Comparison of ENCODE assay signal across 24 mouse cellular contexts in genomic region chr4:154442645-154443304, GRCm38 (mm10).
DNase-seq lines count a peak whose midpoint lies in the region; ATAC-seq and TF ChIP-seq lines count a peak whose summit lies in the region.
"Had no signal": no experiment of that assay in that cellular context is flagged by ENCODE, and none has a peak within 500 bp of the region (broad histone marks: within the 10 kb centered on the region; RNA-seq: fewer than 3 reads in every experiment).

No protein-coding gene starts in this region.

- no peak overlapping the region for H3K4me2 ChIP-seq in midbrain, postnatal 0 days (ENCODE audit: low read depth, low read length, poor library complexity, severe bottlenecking)
- H3K4me2 ChIP-seq in midbrain, embryonic 14.5 days (ENCODE audit: low read length) = no peak overlapping the region
- H3K4me2 ChIP-seq in heart, embryonic 11.5 days = peak overlapping the region; percentile 32; the same call in 1 of the 2 replicates
- no peak overlapping the region for H3K4me2 ChIP-seq in heart, postnatal 0 days (ENCODE audit: low read depth, low read length)
- H3K4me2 ChIP-seq: embryonic facial prominence, embryonic 13.5 days; forebrain, embryonic 13.5 days; hindbrain, embryonic 15.5 days; kidney, embryonic 15.5 days; limb, embryonic 12.5 days; liver, embryonic 11.5 days; lung, embryonic 15.5 days; midbrain, embryonic 15.5 days had no signal

- H3K79me2 ChIP-seq in heart, adult 2 months (replicated peaks; ENCODE audit: control insufficient read depth, insufficient read depth, low read length) = no peaks in the 10 kb centered on the region

- no peaks in the 10 kb centered on the region for H3K9me3 ChIP-seq in midbrain, postnatal 0 days (ENCODE audit: low read length)
- no peaks in the 10 kb centered on the region for H3K9me3 ChIP-seq in midbrain, embryonic 14.5 days (ENCODE audit: control insufficient read depth, low read length)
- no peaks in the 10 kb centered on the region for H3K9me3 ChIP-seq in heart, embryonic 11.5 days (replicated peaks; ENCODE audit: control insufficient read depth, low read length)
- H3K9me3 ChIP-seq in heart, postnatal 0 days (replicated peaks; ENCODE audit: control insufficient read depth, low read length) = no peaks in the 10 kb centered on the region
- H3K9me3 ChIP-seq: embryonic facial prominence, embryonic 13.5 days; forebrain, embryonic 13.5 days; hindbrain, embryonic 15.5 days; kidney, embryonic 15.5 days; limb, embryonic 12.5 days; lung, embryonic 15.5 days; midbrain, embryonic 15.5 days had no signal

- no peak for ATAC-seq in midbrain, postnatal 0 days (ENCODE audit: low FRiP score)
- no peak for ATAC-seq in midbrain, embryonic 14.5 days (ENCODE audit: low FRiP score, low TSS enrichment)
- peak; percentile 37; the same call in 1 of the 2 replicates for ATAC-seq in heart, embryonic 11.5 days (replicated peaks; ENCODE audit: insufficient number of reproducible peaks, low FRiP score, low TSS enrichment)
- ATAC-seq in heart, postnatal 0 days (ENCODE audit: insufficient read depth, low read depth) = peak; percentile 84
- ATAC-seq: forebrain, embryonic 13.5 days; intestine, embryonic 16.5 days; midbrain, embryonic 15.5 days had no signal

- no peaks in the 10 kb centered on the region for H3K27me3 ChIP-seq in heart, adult 2 months (ENCODE audit: control insufficient read depth, insufficient read depth, low read length)
- H3K27me3 ChIP-seq in midbrain, postnatal 0 days (ENCODE audit: insufficient read depth, low read length) = 0 out of 2 replicates have a peak, but pooled peaks cover 4% of the 10 kb centered on the region
- H3K27me3 ChIP-seq in midbrain, embryonic 14.5 days (ENCODE audit: control insufficient read depth, insufficient read depth, low read length) = no peaks in the 10 kb centered on the region; the same call in 1 of the 2 replicates
- peaks cover 24% of the 10 kb centered on the region for H3K27me3 ChIP-seq in heart, embryonic 11.5 days (ENCODE audit: control insufficient read depth, insufficient read depth, low read length)
- H3K27me3 ChIP-seq in heart, postnatal 0 days (ENCODE audit: control insufficient read depth, insufficient read depth, low read length) = 0 out of 2 replicates have a peak, but pooled peaks cover 3% of the 10 kb centered on the region

- TF ChIP-seq CTCF in heart, adult 2 months (IDR thresholded peaks at IDR 0.05) = no peak
- TF ChIP-seq CTCF in midbrain, postnatal 0 days (IDR thresholded peaks at IDR 0.05) = no peak
- TF ChIP-seq CTCF in heart, postnatal 0 days (IDR thresholded peaks at IDR 0.05; ENCODE audit: low read depth) = no peak

- intact Hi-C loops in heart, adult 2 months (cut with DNase I) = loop anchor here (10.0 kb wide), 1 partner anchor 232 kb away; no protein-coding TSS in a partner anchor
- intact Hi-C loops in heart, postnatal 36 days (cut with DNase I) = loop anchor here (5.0 kb wide), 1 partner anchor 115 kb away; no protein-coding TSS in a partner anchor

- no peaks in the 10 kb centered on the region for H3K36me3 ChIP-seq in heart, adult 2 months (ENCODE audit: control insufficient read depth, insufficient read depth, low read length)
- H3K36me3 ChIP-seq in midbrain, postnatal 0 days (ENCODE audit: insufficient read depth, low read length) = no peaks in the 10 kb centered on the region
- no peaks in the 10 kb centered on the region for H3K36me3 ChIP-seq in midbrain, embryonic 14.5 days (ENCODE audit: control insufficient read depth, insufficient read depth, low read length)
- no peaks in the 10 kb centered on the region for H3K36me3 ChIP-seq in heart, embryonic 11.5 days (ENCODE audit: control insufficient read depth, insufficient read depth, low read length)
- H3K36me3 ChIP-seq in heart, postnatal 0 days (replicated peaks; ENCODE audit: control insufficient read depth, insufficient read depth, low read length) = no peaks in the 10 kb centered on the region
- H3K36me3 ChIP-seq: embryonic facial prominence, embryonic 13.5 days; hindbrain, embryonic 15.5 days; kidney, embryonic 15.5 days; lung, embryonic 15.5 days; midbrain, embryonic 15.5 days had no signal

- 0 out of 2 replicates have a peak, but pooled peaks have one; percentile 8 for TF ChIP-seq EP300 in heart, adult 2 months (IDR thresholded peaks at IDR 0.05; ENCODE audit: insufficient read depth, low read depth, low read length)
- no peak; the same call in 1 of the 2 replicates for TF ChIP-seq EP300 in heart, postnatal 0 days (IDR thresholded peaks at IDR 0.05; ENCODE audit: low read depth)

- peak in 1 of 2 experiments; percentile 36 for DNase-seq in heart, adult 2 months
- DNase-seq in heart, postnatal 36 days = no peak
- DNase-seq in midbrain, postnatal 0 days (ENCODE audit: low spot score) = no peak
- DNase-seq in midbrain, embryonic 14.5 days = no peak
- DNase-seq in heart, postnatal 0 days (ENCODE audit: low spot score) = peak; percentile 69
- DNase-seq in cerebellum, postnatal 4 days (ENCODE audit: low spot score in 2 of 2) = no peak
- DNase-seq in embryo, embryonic 10 days (ENCODE audit: low spot score) = no peak
- DNase-seq: cerebellum, adult 11 months; cerebellum, postnatal 10 days; gastrocnemius, postnatal 10 days; kidney, postnatal 36 days; lung, postnatal 4 days; right cerebral cortex, postnatal 14 days had no signal

- no peak for TF ChIP-seq POLR2A in heart, adult 2 months (IDR thresholded peaks at IDR 0.05; ENCODE audit: insufficient read depth, low read depth, low read length)

- no peak overlapping the region for H3K4me3 ChIP-seq in heart, adult 2 months
- no peak overlapping the region for H3K4me3 ChIP-seq in midbrain, postnatal 0 days (ENCODE audit: low read depth, low read length)
- H3K4me3 ChIP-seq in midbrain, embryonic 14.5 days (replicated peaks; ENCODE audit: low read depth, low read length) = no peak overlapping the region
- H3K4me3 ChIP-seq in heart, embryonic 11.5 days (ENCODE audit: low read depth, low read length) = no peak overlapping the region
- H3K4me3 ChIP-seq in heart, postnatal 0 days (ENCODE audit: low read depth, low read length) = no peak overlapping the region
- H3K4me3 ChIP-seq: embryonic facial prominence, embryonic 13.5 days; erythroblast, embryonic 14.5 days; forebrain, embryonic 13.5 days; hindbrain, embryonic 15.5 days; kidney, embryonic 15.5 days; limb, embryonic 12.5 days; lung, embryonic 15.5 days; midbrain, embryonic 15.5 days had no signal

- H3K9ac ChIP-seq in heart, adult 2 months (ENCODE audit: low read depth, low read length) = no peak overlapping the region
- 0 out of 2 replicates have a peak overlapping the region, but pooled peaks have one; percentile 19 for H3K9ac ChIP-seq in midbrain, postnatal 0 days (replicated peaks; ENCODE audit: low read length, poor library complexity, severe bottlenecking)
- H3K9ac ChIP-seq in midbrain, embryonic 14.5 days (replicated peaks; ENCODE audit: low read length) = no peak overlapping the region
- no peak overlapping the region for H3K9ac ChIP-seq in heart, embryonic 11.5 days (ENCODE audit: low read depth, low read length)
- H3K9ac ChIP-seq in heart, postnatal 0 days (replicated peaks; ENCODE audit: low read depth, low read length) = no peak overlapping the region
- H3K9ac ChIP-seq: embryonic facial prominence, embryonic 13.5 days; forebrain, embryonic 13.5 days; hindbrain, embryonic 15.5 days; kidney, embryonic 15.5 days; limb, embryonic 12.5 days; lung, embryonic 15.5 days; midbrain, embryonic 15.5 days had no signal

- H3K4me1 ChIP-seq in heart, adult 2 months (ENCODE audit: control insufficient read depth, insufficient read depth, low read length) = peaks cover 2% of the 10 kb centered on the region; the same call in 1 of the 2 replicates
- no peaks in the 10 kb centered on the region for H3K4me1 ChIP-seq in midbrain, postnatal 0 days (ENCODE audit: insufficient read depth, low read length)
- H3K4me1 ChIP-seq in midbrain, embryonic 14.5 days (ENCODE audit: control insufficient read depth, insufficient read depth, low read length) = no peaks in the 10 kb centered on the region; the same call in 1 of the 2 replicates
- H3K4me1 ChIP-seq in heart, embryonic 11.5 days (ENCODE audit: control insufficient read depth, insufficient read depth, low read length) = peaks cover 29% of the 10 kb centered on the region
- H3K4me1 ChIP-seq in heart, postnatal 0 days (ENCODE audit: control insufficient read depth, insufficient read depth) = peaks cover 30% of the 10 kb centered on the region; the same call in 1 of the 2 replicates
- H3K4me1 ChIP-seq: hindbrain, embryonic 15.5 days; midbrain, embryonic 15.5 days had no signal

- peak overlapping the region; percentile 33; the same call in 1 of the 2 replicates for H3K27ac ChIP-seq in heart, adult 2 months
- H3K27ac ChIP-seq in midbrain, postnatal 0 days (ENCODE audit: low read depth, low read length) = no peak overlapping the region
- no peak overlapping the region for H3K27ac ChIP-seq in midbrain, embryonic 14.5 days (replicated peaks; ENCODE audit: low read depth, low read length)
- H3K27ac ChIP-seq in heart, embryonic 11.5 days (ENCODE audit: low read depth, low read length) = peak overlapping the region; percentile 86
- peak overlapping the region; percentile 77 for H3K27ac ChIP-seq in heart, postnatal 0 days (ENCODE audit: low read depth)
- H3K27ac ChIP-seq: embryonic facial prominence, embryonic 13.5 days; forebrain, embryonic 13.5 days; hindbrain, embryonic 15.5 days; kidney, embryonic 15.5 days; limb, embryonic 12.5 days; lung, embryonic 15.5 days; midbrain, embryonic 15.5 days had no signal

- 29% methylated on average over 9 of the region's 9 CpGs for WGBS in heart, adult 2 months
- 45% methylated on average over 9 of the region's 9 CpGs for WGBS in midbrain, postnatal 0 days
- WGBS in midbrain, embryonic 14.5 days = 44% methylated on average over 9 of the region's 9 CpGs
- WGBS in heart, embryonic 11.5 days (ENCODE audit: insufficient replicate concordance) = 17% methylated on average over 9 of the region's 9 CpGs
- WGBS in heart, postnatal 0 days = 15% methylated on average over 9 of the region's 9 CpGs

Comparison
In these comparisons a context has a peak if more than half of its experiments do, and no peak if none do; other contexts are left out.
1. H3K27ac ChIP-seq: peak in heart, adult 2 months (single experiment), heart, embryonic 11.5 days (single experiment) and heart, postnatal 0 days (single experiment); none in midbrain, postnatal 0 days (single experiment) and midbrain, embryonic 14.5 days (single experiment).
2. ATAC-seq: peak in heart, embryonic 11.5 days (single experiment) and heart, postnatal 0 days (single experiment); none in midbrain, postnatal 0 days (single experiment) and midbrain, embryonic 14.5 days (single experiment).